Mouse (Mus musculus): ENCODE data around the gene Sephs1. TPM values are rescaled to one million over a fixed set of nuclear protein-coding genes. Genes with fewer than 3 reads are reported as not detected.

The Sephs1 gene
- polyA plus RNA-seq, 1 experiment from 2014 or later, result 129 TPM

DNA sequence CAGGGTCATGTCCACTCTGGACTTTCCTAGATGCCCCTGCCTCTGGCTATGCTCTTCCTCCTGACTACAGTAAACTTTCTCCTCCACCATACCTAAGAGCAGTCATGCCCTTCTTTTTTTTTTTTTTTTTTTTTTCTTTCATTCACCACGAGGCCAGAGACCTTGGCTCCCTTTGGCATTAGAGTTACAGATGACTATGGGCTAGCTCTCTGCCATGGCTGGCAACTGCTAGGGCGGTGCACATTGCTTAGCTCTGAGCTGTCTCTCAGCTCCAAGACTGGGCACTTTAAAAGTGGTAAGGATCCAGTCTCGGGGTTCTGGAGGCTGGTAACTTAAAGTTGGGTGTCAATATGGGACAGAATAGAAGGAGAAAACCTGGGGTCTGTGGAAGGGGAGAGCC lies 5.2 kb upstream of the Sephs1 start:
- H3K4me2 ChIP-seq (replicated peaks), result no peak overlapping the region
- H3K4me1 ChIP-seq, result peaks cover 5% of the 10 kb centered on the region; the same call in 1 of the 2 replicates
- H3K27ac ChIP-seq, result no peak overlapping the region
- no peaks in the 10 kb centered on the region for H3K27me3 ChIP-seq
- H3K4me3 ChIP-seq, result no peak overlapping the region
- H3K9ac ChIP-seq, result no peak overlapping the region
- H3K36me3 ChIP-seq, result no peaks in the 10 kb centered on the region
- no peaks in the 10 kb centered on the region for H3K9me3 ChIP-seq
- WGBS, result 63% methylated on average over 3 of the region's 3 CpGs
- ATAC-seq (ENCODE audit: insufficient number of reproducible peaks, insufficient read depth, low FRiP score, low TSS enrichment), result no peak

GRCm38 (mm10) chr2:4880737-4881349 lies 521 bp upstream of the Sephs1 start:
- Histone ChIP-seq H3K27me3 (no peaks in the 10 kb centered on the region), H3K4me1 (peaks cover 14% of the 10 kb centered on the region), H3K9me3 (no peaks in the 10 kb centered on the region), H3K36me3 (peaks cover 8% of the 10 kb centered on the region), H3K27ac (peak overlapping the region; percentile 100), H3K9ac (peak overlapping the region; percentile 98), H3K4me3 (peak overlapping the region; percentile 90), H3K4me2 (replicated peaks) (peak overlapping the region; percentile 58)
- 3% methylated on average over 20 of the region's 20 CpGs for WGBS
- ATAC-seq (ENCODE audit: insufficient number of reproducible peaks, insufficient read depth, low FRiP score, low TSS enrichment), result peak; percentile 31; the same call in 1 of the 2 replicates

DNA sequence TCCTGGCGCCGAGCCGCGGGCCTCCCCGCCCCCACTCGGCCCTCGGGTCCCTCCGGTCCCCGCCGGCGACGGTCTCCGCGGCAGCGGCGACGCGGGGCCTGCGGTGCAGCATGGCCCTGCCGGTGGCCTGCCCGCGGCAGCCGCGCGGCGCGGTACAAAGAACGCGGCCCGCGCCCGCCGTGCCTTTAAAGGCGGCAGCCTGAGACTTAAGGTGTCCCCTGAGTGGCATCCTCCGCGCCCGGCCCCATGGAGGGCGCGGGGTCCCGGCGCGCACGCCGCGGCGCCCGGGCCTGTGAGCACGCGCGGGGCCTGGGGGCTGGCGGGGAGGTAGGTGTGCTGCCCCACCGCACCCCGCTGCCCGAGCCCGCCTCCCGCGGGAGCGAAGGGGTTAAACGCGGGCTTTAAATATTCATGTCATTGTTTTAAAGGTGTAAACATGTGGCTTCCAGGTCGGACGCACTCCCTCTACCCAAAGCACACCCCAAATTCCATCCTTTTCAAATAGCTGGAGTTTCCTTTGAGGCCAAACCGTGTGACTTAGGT lies 956 bp downstream of the Sephs1 start:
- H3K9me3 ChIP-seq, result no peaks in the 10 kb centered on the region
- H3K4me3 ChIP-seq, result peak overlapping the region; percentile 90
- H3K4me2 ChIP-seq (replicated peaks), result peak overlapping the region; percentile 58
- peak overlapping the region; percentile 98 for H3K9ac ChIP-seq
- no peaks in the 10 kb centered on the region for H3K27me3 ChIP-seq
- peak overlapping the region; percentile 100 for H3K27ac ChIP-seq
- peaks cover 22% of the 10 kb centered on the region for H3K36me3 ChIP-seq
- peak; percentile 54; the same call in 1 of the 2 replicates for ATAC-seq (ENCODE audit: insufficient number of reproducible peaks, insufficient read depth, low FRiP score, low TSS enrichment)
- under 1% methylated on average over 49 of the region's 63 CpGs for WGBS
- peaks cover 14% of the 10 kb centered on the region for H3K4me1 ChIP-seq

DNA sequence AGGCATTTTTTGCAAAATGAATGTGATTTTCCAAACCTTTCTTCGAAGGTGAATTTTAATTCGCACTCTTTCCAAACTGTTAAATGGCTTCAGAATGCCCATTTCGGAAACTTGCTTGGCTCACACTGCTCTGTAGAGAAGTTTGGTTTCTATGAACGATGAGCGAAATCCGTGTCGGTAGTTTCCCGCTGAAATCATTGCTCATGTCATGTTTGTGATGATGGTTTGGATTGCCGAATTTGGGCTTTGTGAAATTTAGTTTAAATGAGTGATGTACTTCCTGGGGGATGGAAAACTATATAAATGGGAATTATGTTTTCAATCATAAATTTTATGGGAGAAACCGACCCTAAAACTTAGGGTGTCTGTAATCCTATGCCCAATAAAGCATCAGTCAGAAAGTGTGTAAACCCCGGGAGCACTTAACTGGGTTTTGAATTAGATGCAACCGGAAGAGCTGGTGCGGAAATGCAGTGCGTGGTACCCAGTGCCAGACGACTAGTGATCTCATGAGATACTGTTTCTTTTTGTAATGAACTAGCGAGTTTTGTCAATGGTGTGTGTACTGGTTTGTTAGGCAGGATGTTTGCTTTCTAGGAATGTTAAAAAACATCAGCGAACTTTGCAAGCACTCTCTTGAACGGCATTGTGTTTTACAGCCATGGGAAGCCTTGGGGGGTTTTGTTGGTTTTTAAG lies 1.8 kb downstream of the Sephs1 start:
- Histone ChIP-seq H3K27ac (peak overlapping the region; percentile 100), H3K27me3 (no peaks in the 10 kb centered on the region), H3K9me3 (no peaks in the 10 kb centered on the region), H3K9ac (peak overlapping the region; percentile 98), H3K4me1 (peaks cover 14% of the 10 kb centered on the region), H3K4me3 (peak overlapping the region; percentile 90), H3K36me3 (peaks cover 31% of the 10 kb centered on the region), H3K4me2 (replicated peaks) (peak overlapping the region; percentile 58)
- no peak for ATAC-seq (ENCODE audit: insufficient number of reproducible peaks, insufficient read depth, low FRiP score, low TSS enrichment)
- 1% methylated on average over 18 of the region's 18 CpGs for WGBS

- no peak for ATAC-seq (ENCODE audit: insufficient number of reproducible peaks, insufficient read depth, low FRiP score, low TSS enrichment)
- Histone ChIP-seq H3K4me2 (replicated peaks) (no peak overlapping the region), H3K27ac (no peak overlapping the region), H3K4me1 (peaks cover 9% of the 10 kb centered on the region), H3K27me3 (no peaks in the 10 kb centered on the region), H3K4me3 (no peak overlapping the region), H3K9me3 (no peaks in the 10 kb centered on the region), H3K9ac (no peak overlapping the region), H3K36me3 (peaks cover 67% of the 10 kb centered on the region)
- 92% methylated on average over 6 of the region's 6 CpGs for WGBS
Measured at GRCm38 (mm10) chr2:4886896-4887295, 5.5 kb downstream of the Sephs1 start.

- no peaks in the 10 kb centered on the region for H3K27me3 ChIP-seq
- WGBS, result 90% methylated on average over 2 of the region's 2 CpGs
- H3K36me3 ChIP-seq, result peaks cover 83% of the 10 kb centered on the region
- no peak overlapping the region for H3K4me2 ChIP-seq (replicated peaks)
- no peak overlapping the region for H3K27ac ChIP-seq
- H3K9me3 ChIP-seq, result no peaks in the 10 kb centered on the region
- H3K4me3 ChIP-seq, result no peak overlapping the region
- no peak overlapping the region for H3K9ac ChIP-seq
- no peak for ATAC-seq (ENCODE audit: insufficient number of reproducible peaks, insufficient read depth, low FRiP score, low TSS enrichment)
- H3K4me1 ChIP-seq, result no peaks in the 10 kb centered on the region
Measured at GRCm38 (mm10) chr2:4895598-4895997, 14.2 kb downstream of the Sephs1 start.

DNA sequence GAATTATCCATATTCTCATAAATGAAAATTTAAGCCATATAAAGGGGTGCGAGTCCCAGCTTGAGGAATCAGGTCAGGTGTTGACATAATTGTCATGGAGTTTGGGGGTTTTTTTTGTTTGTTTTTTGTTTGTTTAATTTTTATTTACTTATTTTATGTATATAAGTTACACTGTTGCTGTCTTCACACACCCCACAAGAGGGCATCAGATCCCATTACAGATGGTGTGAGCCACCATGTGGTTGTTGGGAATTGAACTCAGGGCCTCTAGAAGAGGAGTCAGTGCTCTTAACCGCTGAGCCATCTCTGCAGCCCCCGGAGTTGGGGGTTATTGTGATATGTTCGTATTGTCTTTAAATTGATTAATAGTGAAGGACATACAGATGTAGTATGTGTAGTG lies 15.6 kb downstream of the Sephs1 start:
- ATAC-seq (ENCODE audit: insufficient number of reproducible peaks, insufficient read depth, low FRiP score, low TSS enrichment), result no peak
- peaks cover 82% of the 10 kb centered on the region for H3K36me3 ChIP-seq

DNA sequence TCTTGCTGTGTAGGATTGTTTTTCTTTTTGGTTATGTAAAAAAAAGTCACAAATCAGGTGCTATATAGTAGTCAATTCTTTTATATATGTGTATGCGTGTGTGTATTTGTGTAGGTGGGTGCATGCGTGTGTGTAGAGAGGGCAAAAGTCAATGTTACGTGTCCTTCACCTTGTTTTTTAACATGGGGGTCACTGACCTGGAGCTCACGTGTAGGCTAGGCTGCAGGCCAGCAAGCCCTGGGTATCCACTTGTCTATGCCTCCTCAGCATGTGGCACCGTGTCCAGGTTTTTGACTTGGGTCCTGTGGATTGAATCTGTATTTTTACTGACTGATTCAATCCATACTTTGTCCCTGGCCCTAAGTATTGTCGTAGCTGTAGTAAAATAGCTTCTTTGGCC lies 19.3 kb downstream of the Sephs1 start:
- Histone ChIP-seq H3K4me2 (replicated peaks) (no peak overlapping the region), H3K9me3 (no peaks in the 10 kb centered on the region), H3K36me3 (peaks cover 70% of the 10 kb centered on the region), H3K4me3 (no peak overlapping the region), H3K27me3 (no peaks in the 10 kb centered on the region), H3K27ac (no peak overlapping the region), H3K4me1 (no peaks in the 10 kb centered on the region), H3K9ac (no peak overlapping the region)
- WGBS, result 93% methylated on average over 6 of the region's 6 CpGs
- ATAC-seq (ENCODE audit: insufficient number of reproducible peaks, insufficient read depth, low FRiP score, low TSS enrichment), result no peak

More for the DNA sequence above, 15.6 kb downstream of the Sephs1 start:
- no peak overlapping the region for H3K27ac ChIP-seq
- no peak overlapping the region for H3K4me3 ChIP-seq
- no peaks in the 10 kb centered on the region for H3K4me1 ChIP-seq
- H3K9me3 ChIP-seq, result no peaks in the 10 kb centered on the region
- H3K27me3 ChIP-seq, result no peaks in the 10 kb centered on the region
- 95% methylated on average over 4 of the region's 4 CpGs for WGBS
- H3K4me2 ChIP-seq (replicated peaks), result no peak overlapping the region
- H3K9ac ChIP-seq, result no peak overlapping the region

DNA sequence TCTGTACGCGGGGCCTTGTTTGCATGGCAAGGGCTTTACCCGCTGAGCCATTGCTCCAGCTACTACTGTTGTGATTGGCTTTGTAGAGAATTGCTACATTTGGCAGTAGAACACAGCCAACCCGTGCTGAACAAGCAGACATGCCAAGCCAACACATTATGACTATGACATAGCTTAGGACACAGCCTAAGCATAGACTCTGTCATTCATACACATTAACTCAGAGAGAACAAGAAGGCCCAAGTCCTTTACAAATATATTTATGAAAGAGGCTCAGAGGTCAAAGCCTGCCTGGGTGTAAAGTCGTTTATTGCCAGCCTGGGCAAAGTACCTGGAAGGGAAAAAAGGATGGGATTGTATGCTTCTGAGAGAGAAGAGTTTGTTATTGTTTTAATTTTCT lies 21.0 kb downstream of the Sephs1 start:
- Histone ChIP-seq H3K36me3 (peaks cover 71% of the 10 kb centered on the region), H3K4me3 (no peak overlapping the region), H3K4me2 (replicated peaks) (no peak overlapping the region), H3K9ac (no peak overlapping the region), H3K27me3 (no peaks in the 10 kb centered on the region), H3K27ac (no peak overlapping the region), H3K9me3 (no peaks in the 10 kb centered on the region), H3K4me1 (no peaks in the 10 kb centered on the region)
- WGBS, result 94% methylated on average over 5 of the region's 5 CpGs
- no peak for ATAC-seq (ENCODE audit: insufficient number of reproducible peaks, insufficient read depth, low FRiP score, low TSS enrichment)

DNA sequence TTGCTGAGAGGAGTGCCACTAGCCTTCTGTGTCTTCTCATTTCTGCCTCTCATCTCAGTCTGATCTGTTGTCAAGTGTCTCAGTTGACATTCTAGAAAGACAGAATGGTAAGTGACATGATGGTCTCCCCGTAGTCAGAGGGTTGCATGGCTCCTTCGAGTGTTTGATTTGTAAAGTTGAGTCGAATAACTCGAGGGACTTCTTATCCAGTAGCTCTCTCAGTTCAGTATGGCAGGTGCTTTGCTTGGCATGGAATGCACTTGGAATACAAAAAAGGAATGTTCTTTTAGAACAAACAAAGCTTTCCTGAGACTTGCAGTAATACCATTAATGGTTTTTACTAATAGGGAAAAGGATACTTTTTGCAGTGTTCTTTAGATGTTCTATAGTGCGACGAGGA lies 25.8 kb downstream of the Sephs1 start:
- no peak overlapping the region for H3K4me3 ChIP-seq
- H3K4me1 ChIP-seq, result no peaks in the 10 kb centered on the region
- H3K9me3 ChIP-seq, result no peaks in the 10 kb centered on the region
- 91% methylated on average over 6 of the region's 6 CpGs for WGBS
- H3K27ac ChIP-seq, result no peak overlapping the region
- H3K4me2 ChIP-seq (replicated peaks), result no peak overlapping the region
- H3K27me3 ChIP-seq, result no peaks in the 10 kb centered on the region
- ATAC-seq (ENCODE audit: insufficient number of reproducible peaks, insufficient read depth, low FRiP score, low TSS enrichment), result no peak
- H3K9ac ChIP-seq, result no peak overlapping the region
- H3K36me3 ChIP-seq, result peaks cover 47% of the 10 kb centered on the region

DNA sequence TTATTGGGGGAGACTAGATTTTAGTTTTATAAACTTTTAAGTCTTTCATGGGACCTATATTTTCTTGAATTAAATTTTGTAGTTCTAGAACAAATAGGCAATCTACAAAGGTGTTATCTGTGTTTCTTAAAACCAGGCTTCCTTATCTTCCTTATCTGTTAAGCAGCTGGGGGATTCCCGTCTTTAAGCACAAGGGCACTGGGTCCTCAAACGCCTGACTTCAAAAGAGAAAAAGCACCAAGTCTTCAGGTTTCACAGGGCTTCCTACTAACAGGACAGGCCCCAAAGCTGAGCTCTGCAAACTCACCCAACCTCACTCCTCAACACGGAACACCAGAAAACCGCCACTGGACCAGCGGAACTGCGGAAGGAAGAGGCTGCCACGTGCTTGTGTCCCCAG lies 26.6 kb downstream of the Sephs1 start:
- Histone ChIP-seq H3K4me1 (no peaks in the 10 kb centered on the region), H3K4me2 (replicated peaks) (no peak overlapping the region), H3K9ac (no peak overlapping the region), H3K27ac (no peak overlapping the region), H3K36me3 (peaks cover 44% of the 10 kb centered on the region), H3K9me3 (no peaks in the 10 kb centered on the region), H3K27me3 (no peaks in the 10 kb centered on the region), H3K4me3 (no peak overlapping the region)
- no peak for ATAC-seq (ENCODE audit: insufficient number of reproducible peaks, insufficient read depth, low FRiP score, low TSS enrichment)
- WGBS, result 87% methylated on average over 7 of the region's 7 CpGs

DNA sequence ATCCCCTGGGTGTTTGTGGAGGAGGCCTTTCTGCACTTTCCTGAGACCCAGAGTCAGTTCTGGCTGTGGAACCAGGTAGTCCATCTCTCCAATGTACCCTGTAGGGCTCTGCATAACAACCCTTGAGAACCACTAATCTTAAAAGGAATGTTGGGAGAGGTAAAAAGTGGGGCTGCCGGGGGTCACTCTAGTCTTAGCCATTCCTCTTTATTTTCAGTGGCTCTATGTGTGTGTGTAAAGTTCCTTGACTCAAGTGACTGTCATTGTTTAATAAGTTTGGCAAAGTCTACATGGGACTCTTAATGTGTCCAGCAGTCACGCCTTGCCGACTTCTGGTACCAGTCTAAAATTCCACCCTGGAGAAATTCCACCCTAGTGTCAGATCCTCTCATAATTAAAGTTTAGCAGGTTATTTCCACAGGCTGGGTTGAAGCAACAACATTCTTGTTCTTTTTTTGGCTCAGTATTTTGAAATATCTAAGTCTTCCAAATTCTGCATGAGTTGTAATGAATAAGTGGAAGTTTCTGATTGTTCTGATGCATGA lies 27.5 kb downstream of the Sephs1 start:
- H3K36me3 ChIP-seq, result peaks cover 44% of the 10 kb centered on the region
- no peaks in the 10 kb centered on the region for H3K27me3 ChIP-seq
- H3K4me3 ChIP-seq, result no peak overlapping the region
- H3K27ac ChIP-seq, result no peak overlapping the region
- 89% methylated on average over 3 of the region's 3 CpGs for WGBS
- no peak overlapping the region for H3K9ac ChIP-seq
- H3K9me3 ChIP-seq, result no peaks in the 10 kb centered on the region
- no peak for ATAC-seq (ENCODE audit: insufficient number of reproducible peaks, insufficient read depth, low FRiP score, low TSS enrichment)
- H3K4me1 ChIP-seq, result no peaks in the 10 kb centered on the region
- H3K4me2 ChIP-seq (replicated peaks), result no peak overlapping the region

All from embryonic facial prominence, embryonic 12.5 days (tissue).